Mouse (Mus musculus): ENCODE data around the gene Nrtn.

DNA sequence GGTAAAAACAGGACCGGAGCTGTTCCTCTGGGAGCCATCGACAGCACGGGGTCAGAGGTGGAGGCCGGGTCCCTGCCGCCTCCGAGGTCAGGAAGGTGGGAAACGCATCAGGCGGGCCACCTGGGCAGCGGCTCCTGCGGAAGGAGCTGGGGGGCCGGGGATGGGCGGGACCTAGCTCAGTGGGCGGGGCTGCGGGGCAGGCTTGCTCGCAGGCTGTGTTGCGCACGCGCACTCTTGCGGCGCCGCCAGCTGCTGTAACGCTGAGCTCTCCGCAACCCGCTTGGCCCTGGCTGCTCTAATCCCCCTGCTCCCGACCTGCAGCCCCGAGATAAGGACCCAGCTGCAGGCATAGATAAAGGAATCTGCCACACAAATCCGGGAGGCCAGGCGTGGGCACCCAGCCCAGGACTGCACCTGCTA, 4.7 kb upstream of the Nrtn start:
- TF ChIP-seq MYOG (IDR thresholded peaks at IDR 0.05; ENCODE audit: control insufficient read depth in 1 of 3, insufficient read depth in 1 of 3, insufficient read length in 2 of 3, low read depth in 2 of 3) (peak in 2 of 3 experiments; percentile 71 to 81), E2F4 (IDR thresholded peaks at IDR 0.05; ENCODE audit: insufficient read depth) (no peak), POLR2A (IDR thresholded peaks at IDR 0.05; ENCODE audit: insufficient read length, low read depth) (peak; percentile 51), MAX (IDR thresholded peaks at IDR 0.05; ENCODE audit: low read depth) (no peak), SRF (IDR thresholded peaks at IDR 0.05; ENCODE audit: control insufficient read depth, insufficient read length, low read depth) (no peak), USF1 (IDR thresholded peaks at IDR 0.05; ENCODE audit: low read depth) (no peak), TCF12 (IDR thresholded peaks at IDR 0.05; ENCODE audit: insufficient read depth, poor library complexity, severe bottlenecking) (no peak)
